Mouse (Mus musculus): ENCODE data around the gene Stk11ip. TPM values are rescaled to one million over a fixed set of nuclear protein-coding genes. Genes with fewer than 3 reads are reported as not detected.

Stk11ip gene
- polyA plus RNA-seq, 1 experiment from 2014 or later = 9.7 TPM

DNA sequence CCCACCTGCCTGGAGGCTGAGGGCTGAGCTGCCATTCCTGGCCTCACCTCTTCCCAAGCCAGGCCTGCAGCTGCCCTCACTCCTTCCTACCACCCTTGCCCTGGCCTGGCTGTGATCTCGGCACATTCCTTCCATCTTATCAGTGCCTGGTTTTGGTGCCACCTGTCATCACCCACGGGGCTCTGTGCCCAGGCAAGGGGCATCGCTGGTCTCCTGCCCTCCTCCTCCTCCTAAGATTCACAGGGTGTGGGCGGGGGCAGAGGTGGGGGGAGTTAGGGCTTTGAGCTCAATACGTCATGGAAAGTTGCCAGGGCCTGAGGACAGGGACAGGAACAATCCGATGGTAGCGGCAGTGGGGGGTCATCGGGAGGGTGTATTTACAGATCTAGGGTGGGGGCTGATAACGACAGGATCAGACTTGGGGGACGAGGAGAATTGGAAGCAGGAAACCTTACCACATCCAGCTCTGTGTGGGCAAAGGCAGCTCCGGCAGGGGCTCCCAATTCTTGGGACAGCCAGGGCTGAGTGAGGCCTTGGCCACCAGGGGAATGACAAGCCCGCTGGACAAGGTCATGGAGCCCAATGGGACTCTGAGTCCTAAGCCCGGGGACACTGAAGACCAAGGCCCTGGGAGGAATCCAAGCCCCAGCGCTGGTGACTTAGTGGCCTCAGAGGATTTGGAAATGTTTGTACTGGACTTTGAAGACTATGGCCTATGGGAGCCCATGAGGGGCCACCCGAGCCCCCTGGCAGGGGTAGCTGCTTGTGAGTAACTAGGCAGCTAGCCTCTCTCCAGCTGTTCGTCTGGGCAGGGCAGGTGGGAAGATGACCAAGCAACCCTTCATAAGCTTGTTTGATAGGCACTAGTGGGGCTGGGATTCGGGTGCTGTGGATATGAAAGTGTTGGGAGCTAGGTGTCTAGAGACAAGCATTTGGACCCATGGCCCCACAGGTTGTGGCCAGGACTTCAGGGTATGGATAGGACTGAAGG, 28.3 kb downstream of the Stk11ip start:
- WGBS = 69% methylated on average over 17 of the region's 17 CpGs
- Histone ChIP-seq H3K9me3 (ENCODE audit: control insufficient read depth) (no peaks in the 10 kb centered on the region), H3K36me3 (ENCODE audit: control insufficient read depth, insufficient read depth) (peaks cover 5% of the 10 kb centered on the region; the same call in 1 of the 2 replicates), H3K4me1 (replicated peaks; ENCODE audit: control insufficient read depth, insufficient read depth, low read length) (0 out of 2 replicates have a peak, but pooled peaks cover 2% of the 10 kb centered on the region), H3K4me2 (replicated peaks; ENCODE audit: low read depth) (no peak overlapping the region), H3K27me3 (replicated peaks; ENCODE audit: control insufficient read depth, insufficient read depth, low read length) (no peaks in the 10 kb centered on the region), H3K9ac (ENCODE audit: low read depth, low read length) (no peak overlapping the region), H3K4me3 (ENCODE audit: low read depth, low read length) (no peak overlapping the region), H3K27ac (ENCODE audit: low read depth, low read length) (no peak overlapping the region)
- ATAC-seq = no peak
- TF ChIP-seq CTCF (IDR thresholded peaks at IDR 0.05; ENCODE audit: low read depth) = no peak

DNA sequence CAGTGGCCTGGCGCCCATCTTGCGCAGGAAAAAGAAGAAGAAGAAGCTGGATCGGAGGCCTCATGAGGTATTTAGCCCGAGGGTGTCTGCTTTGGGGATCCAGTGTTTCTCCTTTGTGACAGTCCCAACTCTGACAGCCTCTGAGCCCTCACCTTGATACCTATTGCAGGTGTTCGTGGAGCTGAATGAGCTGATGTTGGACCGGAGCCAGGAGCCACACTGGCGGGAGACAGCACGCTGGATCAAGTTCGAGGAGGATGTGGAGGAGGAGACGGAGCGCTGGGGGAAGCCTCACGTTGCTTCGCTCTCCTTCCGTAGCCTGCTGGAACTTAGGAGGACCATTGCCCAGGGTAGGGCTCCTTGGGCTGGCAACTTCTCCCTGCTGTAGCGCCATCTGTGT, 29.3 kb downstream of the Stk11ip start:
- peaks cover 8% of the 10 kb centered on the region; the same call in 1 of the 2 replicates for H3K36me3 ChIP-seq (ENCODE audit: control insufficient read depth, insufficient read depth)
- no peak overlapping the region for H3K4me2 ChIP-seq (replicated peaks; ENCODE audit: low read depth)
- WGBS = 80% methylated on average over 15 of the region's 15 CpGs
- H3K4me3 ChIP-seq (ENCODE audit: low read depth, low read length) = no peak overlapping the region
- no peaks in the 10 kb centered on the region for H3K9me3 ChIP-seq (ENCODE audit: control insufficient read depth)
- TF ChIP-seq CTCF (IDR thresholded peaks at IDR 0.05; ENCODE audit: low read depth) = no peak
- no peak overlapping the region for H3K27ac ChIP-seq (ENCODE audit: low read depth, low read length)
- no peak for ATAC-seq
- no peak overlapping the region for H3K9ac ChIP-seq (ENCODE audit: low read depth, low read length)
- 0 out of 2 replicates have a peak, but pooled peaks cover 2% of the 10 kb centered on the region for H3K4me1 ChIP-seq (replicated peaks; ENCODE audit: control insufficient read depth, insufficient read depth, low read length)
- H3K27me3 ChIP-seq (replicated peaks; ENCODE audit: control insufficient read depth, insufficient read depth, low read length) = no peaks in the 10 kb centered on the region

DNA sequence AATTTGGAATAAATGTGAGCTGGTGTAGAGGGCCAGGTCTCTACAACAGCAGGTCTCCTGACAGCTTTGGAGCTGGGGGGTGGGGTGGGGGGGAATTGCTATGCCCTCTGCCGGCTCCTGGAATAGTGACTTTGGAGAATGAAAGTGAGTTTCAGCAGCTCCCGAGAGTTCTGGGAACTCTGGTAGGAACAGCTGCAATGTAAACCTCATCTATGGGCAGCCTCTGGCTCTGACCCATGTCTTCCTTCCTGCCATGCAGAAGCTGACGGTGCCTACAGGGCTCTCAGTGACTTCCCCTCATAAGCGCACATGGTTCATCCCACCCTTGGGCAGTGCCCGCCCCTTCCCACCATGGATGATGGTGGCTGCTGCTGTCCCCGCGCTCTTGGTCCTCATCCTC, 34.4 kb downstream of the Stk11ip start:
- no peaks in the 10 kb centered on the region for H3K9me3 ChIP-seq (ENCODE audit: control insufficient read depth)
- no peak for ATAC-seq
- no peak overlapping the region for H3K9ac ChIP-seq (ENCODE audit: low read depth, low read length)
- H3K27me3 ChIP-seq (replicated peaks; ENCODE audit: control insufficient read depth, insufficient read depth, low read length) = no peaks in the 10 kb centered on the region
- H3K4me3 ChIP-seq (ENCODE audit: low read depth, low read length) = no peak overlapping the region
- TF ChIP-seq CTCF (IDR thresholded peaks at IDR 0.05; ENCODE audit: low read depth) = no peak
- no peaks in the 10 kb centered on the region for H3K4me1 ChIP-seq (replicated peaks; ENCODE audit: control insufficient read depth, insufficient read depth, low read length)
- peaks cover 8% of the 10 kb centered on the region; the same call in 1 of the 2 replicates for H3K36me3 ChIP-seq (ENCODE audit: control insufficient read depth, insufficient read depth)
- no peak overlapping the region for H3K27ac ChIP-seq (ENCODE audit: low read depth, low read length)
- H3K4me2 ChIP-seq (replicated peaks; ENCODE audit: low read depth) = no peak overlapping the region
- WGBS = 86% methylated on average over 7 of the region's 7 CpGs

DNA sequence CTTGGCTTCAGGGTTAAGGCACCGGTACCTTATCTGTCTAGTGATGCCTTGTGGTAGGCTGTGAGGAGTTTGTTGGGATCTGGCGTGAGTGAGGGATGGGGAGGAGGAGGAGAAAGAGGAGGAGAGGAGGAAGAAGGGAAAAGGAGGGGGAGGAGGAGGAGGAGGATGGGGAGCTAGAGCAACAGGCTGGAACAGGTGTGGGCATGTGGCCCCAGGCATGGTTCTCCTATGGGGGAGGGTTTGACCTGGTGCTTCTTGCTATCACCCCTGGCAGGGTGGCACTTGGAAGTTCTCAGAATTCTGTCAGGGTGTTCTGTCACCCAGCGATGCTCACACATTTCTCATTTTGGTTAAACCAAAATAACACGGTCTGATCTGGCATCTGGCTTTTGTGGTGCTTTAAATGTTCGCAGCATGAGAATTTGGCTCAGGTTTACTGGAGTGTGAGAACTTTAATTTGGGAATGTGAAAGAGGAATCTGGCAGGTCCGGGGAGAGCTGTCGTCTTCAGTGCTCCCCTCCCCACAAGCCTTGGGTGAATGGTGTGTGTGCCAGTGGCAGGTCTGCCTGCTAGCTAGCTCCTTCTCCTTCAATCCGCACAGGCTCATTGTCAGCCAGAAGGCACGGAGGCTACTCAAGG, 34.9 kb downstream of the Stk11ip start:
- Histone ChIP-seq H3K27me3 (replicated peaks; ENCODE audit: control insufficient read depth, insufficient read depth, low read length) (no peaks in the 10 kb centered on the region), H3K4me1 (replicated peaks; ENCODE audit: control insufficient read depth, insufficient read depth, low read length) (no peaks in the 10 kb centered on the region), H3K36me3 (ENCODE audit: control insufficient read depth, insufficient read depth) (peaks cover 3% of the 10 kb centered on the region; the same call in 1 of the 2 replicates), H3K9ac (ENCODE audit: low read depth, low read length) (no peak overlapping the region), H3K4me2 (replicated peaks; ENCODE audit: low read depth) (no peak overlapping the region), H3K27ac (ENCODE audit: low read depth, low read length) (no peak overlapping the region), H3K4me3 (ENCODE audit: low read depth, low read length) (no peak overlapping the region), H3K9me3 (ENCODE audit: control insufficient read depth) (no peaks in the 10 kb centered on the region)
- WGBS = 88% methylated on average over 9 of the region's 9 CpGs
- ATAC-seq = no peak
- no peak for TF ChIP-seq CTCF (IDR thresholded peaks at IDR 0.05; ENCODE audit: low read depth)

DNA sequence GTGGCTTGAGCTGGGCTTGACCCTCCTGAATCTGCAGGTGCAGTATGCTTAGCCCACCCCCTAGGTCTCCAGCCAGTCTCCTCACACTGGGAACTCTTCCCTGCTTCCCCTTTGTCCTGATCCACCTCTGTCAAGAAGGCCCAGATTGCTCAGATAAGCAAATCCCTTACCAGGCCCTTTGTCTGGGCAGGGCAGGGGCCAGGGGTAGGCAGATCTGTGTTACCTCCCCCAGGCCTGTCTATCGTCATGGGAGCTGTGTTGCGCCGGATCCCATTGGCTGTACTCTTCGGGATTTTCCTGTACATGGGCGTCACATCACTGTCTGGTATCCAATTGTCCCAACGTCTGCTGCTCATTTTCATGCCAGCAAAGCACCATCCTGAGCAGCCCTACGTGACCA, 35.7 kb downstream of the Stk11ip start:
- no peak overlapping the region for H3K27ac ChIP-seq (ENCODE audit: low read depth, low read length)
- no peak overlapping the region for H3K4me2 ChIP-seq (replicated peaks; ENCODE audit: low read depth)
- H3K4me3 ChIP-seq (ENCODE audit: low read depth, low read length) = no peak overlapping the region
- H3K9ac ChIP-seq (ENCODE audit: low read depth, low read length) = no peak overlapping the region
- no peaks in the 10 kb centered on the region for H3K27me3 ChIP-seq (replicated peaks; ENCODE audit: control insufficient read depth, insufficient read depth, low read length)
- H3K4me1 ChIP-seq (replicated peaks; ENCODE audit: control insufficient read depth, insufficient read depth, low read length) = no peaks in the 10 kb centered on the region
- WGBS = 89% methylated on average over 7 of the region's 7 CpGs
- peaks cover 3% of the 10 kb centered on the region; the same call in 1 of the 2 replicates for H3K36me3 ChIP-seq (ENCODE audit: control insufficient read depth, insufficient read depth)
- H3K9me3 ChIP-seq (ENCODE audit: control insufficient read depth) = no peaks in the 10 kb centered on the region
- TF ChIP-seq CTCF (IDR thresholded peaks at IDR 0.05; ENCODE audit: low read depth) = no peak
- no peak for ATAC-seq
